Mouse (Mus musculus): ENCODE data around the gene Slc30a1. TPM values are rescaled to one million over a fixed set of nuclear protein-coding genes. Genes with fewer than 3 reads are reported as not detected.
A peak's percentile ranks its signal among the peaks of the same experiment; 100 is the strongest.

Slc30a1 gene
- polyA plus RNA-seq, 1 experiment from 2014 or later, result 2.3 TPM

- peaks cover 42% of the 10 kb centered on the region for H3K4me1 ChIP-seq (ENCODE audit: control insufficient read depth, insufficient read depth, low read length)
- H3K4me3 ChIP-seq (ENCODE audit: low read depth, low read length), result no peak overlapping the region
- H3K36me3 ChIP-seq (ENCODE audit: control insufficient read depth, insufficient read depth, low read length), result peaks cover 7% of the 10 kb centered on the region
- no peaks in the 10 kb centered on the region for H3K9me3 ChIP-seq (replicated peaks; ENCODE audit: control insufficient read depth, low read length, poor library complexity, severe bottlenecking)
- peak overlapping the region; percentile 5 for H3K4me2 ChIP-seq (ENCODE audit: low read length)
- no peaks in the 10 kb centered on the region for H3K27me3 ChIP-seq (ENCODE audit: control insufficient read depth, insufficient read depth, low read depth, low read length)
- no peak overlapping the region for H3K9ac ChIP-seq (ENCODE audit: low read depth, low read length)
- H3K27ac ChIP-seq (ENCODE audit: low read length), result no peak overlapping the region
- 81% methylated on average over 3 of the region's 3 CpGs for WGBS
- no peak for ATAC-seq
These were observed 4.6 kb downstream of the Slc30a1 start for GRCm38 (mm10) chr1:191911067-191911668.

GRCm38 (mm10) chr1:191914647-191915046, 8.1 kb downstream of the Slc30a1 start:
- no peaks in the 10 kb centered on the region for H3K27me3 ChIP-seq (ENCODE audit: control insufficient read depth, insufficient read depth, low read depth, low read length)
- no peak overlapping the region for H3K27ac ChIP-seq (ENCODE audit: low read length)
- WGBS, result 90% methylated on average over 6 of the region's 6 CpGs
- no peak overlapping the region for H3K9ac ChIP-seq (ENCODE audit: low read depth, low read length)
- no peaks in the 10 kb centered on the region for H3K36me3 ChIP-seq (ENCODE audit: control insufficient read depth, insufficient read depth, low read length)
- peaks cover 24% of the 10 kb centered on the region for H3K4me1 ChIP-seq (ENCODE audit: control insufficient read depth, insufficient read depth, low read length)
- no peaks in the 10 kb centered on the region for H3K9me3 ChIP-seq (replicated peaks; ENCODE audit: control insufficient read depth, low read length, poor library complexity, severe bottlenecking)
- ATAC-seq, result no peak
- H3K4me3 ChIP-seq (ENCODE audit: low read depth, low read length), result no peak overlapping the region
- no peak overlapping the region for H3K4me2 ChIP-seq (ENCODE audit: low read length)

GRCm38 (mm10) chr1:191915586-191915985, 9.0 kb downstream of the Slc30a1 start:
- peaks cover 17% of the 10 kb centered on the region for H3K4me1 ChIP-seq (ENCODE audit: control insufficient read depth, insufficient read depth, low read length)
- H3K9ac ChIP-seq (ENCODE audit: low read depth, low read length), result no peak overlapping the region
- no peak overlapping the region for H3K4me2 ChIP-seq (ENCODE audit: low read length)
- H3K27ac ChIP-seq (ENCODE audit: low read length), result no peak overlapping the region
- H3K9me3 ChIP-seq (replicated peaks; ENCODE audit: control insufficient read depth, low read length, poor library complexity, severe bottlenecking), result no peaks in the 10 kb centered on the region
- no peaks in the 10 kb centered on the region for H3K27me3 ChIP-seq (ENCODE audit: control insufficient read depth, insufficient read depth, low read depth, low read length)
- H3K36me3 ChIP-seq (ENCODE audit: control insufficient read depth, insufficient read depth, low read length), result no peaks in the 10 kb centered on the region
- 87% methylated on average over 1 of the region's 1 CpGs for WGBS
- no peak for ATAC-seq
- no peak overlapping the region for H3K4me3 ChIP-seq (ENCODE audit: low read depth, low read length)

GRCm38 (mm10) chr1:191916876-191917275, 10.3 kb downstream of the Slc30a1 start:
- H3K9me3 ChIP-seq (replicated peaks; ENCODE audit: control insufficient read depth, low read length, poor library complexity, severe bottlenecking), result no peaks in the 10 kb centered on the region
- H3K36me3 ChIP-seq (ENCODE audit: control insufficient read depth, insufficient read depth, low read length), result no peaks in the 10 kb centered on the region
- WGBS, result 80% methylated on average over 5 of the region's 5 CpGs
- peaks cover 8% of the 10 kb centered on the region for H3K4me1 ChIP-seq (ENCODE audit: control insufficient read depth, insufficient read depth, low read length)
- H3K4me2 ChIP-seq (ENCODE audit: low read length), result no peak overlapping the region
- no peak for ATAC-seq
- H3K27me3 ChIP-seq (ENCODE audit: control insufficient read depth, insufficient read depth, low read depth, low read length), result no peaks in the 10 kb centered on the region
- H3K4me3 ChIP-seq (ENCODE audit: low read depth, low read length), result no peak overlapping the region
- no peak overlapping the region for H3K9ac ChIP-seq (ENCODE audit: low read depth, low read length)
- no peak overlapping the region for H3K27ac ChIP-seq (ENCODE audit: low read length)

GRCm38 (mm10) chr1:191919336-191919735, 12.8 kb downstream of the Slc30a1 start:
- 85% methylated on average over 2 of the region's 2 CpGs for WGBS
- Histone ChIP-seq H3K9ac (ENCODE audit: low read depth, low read length) (no peak overlapping the region), H3K36me3 (ENCODE audit: control insufficient read depth, insufficient read depth, low read length) (no peaks in the 10 kb centered on the region), H3K4me1 (ENCODE audit: control insufficient read depth, insufficient read depth, low read length) (no peaks in the 10 kb centered on the region), H3K9me3 (replicated peaks; ENCODE audit: control insufficient read depth, low read length, poor library complexity, severe bottlenecking) (no peaks in the 10 kb centered on the region), H3K4me2 (ENCODE audit: low read length) (no peak overlapping the region), H3K4me3 (ENCODE audit: low read depth, low read length) (no peak overlapping the region), H3K27me3 (ENCODE audit: control insufficient read depth, insufficient read depth, low read depth, low read length) (no peaks in the 10 kb centered on the region), H3K27ac (ENCODE audit: low read length) (no peak overlapping the region)
- no peak for ATAC-seq

- Histone ChIP-seq H3K4me1 (ENCODE audit: control insufficient read depth, insufficient read depth, low read length) (no peaks in the 10 kb centered on the region), H3K9ac (ENCODE audit: low read depth, low read length) (no peak overlapping the region), H3K36me3 (ENCODE audit: control insufficient read depth, insufficient read depth, low read length) (no peaks in the 10 kb centered on the region), H3K4me3 (ENCODE audit: low read depth, low read length) (no peak overlapping the region), H3K9me3 (replicated peaks; ENCODE audit: control insufficient read depth, low read length, poor library complexity, severe bottlenecking) (no peaks in the 10 kb centered on the region), H3K27ac (ENCODE audit: low read length) (no peak overlapping the region), H3K27me3 (ENCODE audit: control insufficient read depth, insufficient read depth, low read depth, low read length) (no peaks in the 10 kb centered on the region), H3K4me2 (ENCODE audit: low read length) (no peak overlapping the region)
- 98% methylated on average over 3 of the region's 3 CpGs for WGBS
- no peak for ATAC-seq
These were observed 15.1 kb downstream of the Slc30a1 start for GRCm38 (mm10) chr1:191921701-191922100.

- Histone ChIP-seq H3K9me3 (replicated peaks; ENCODE audit: control insufficient read depth, low read length, poor library complexity, severe bottlenecking) (no peaks in the 10 kb centered on the region), H3K4me1 (ENCODE audit: control insufficient read depth, insufficient read depth, low read length) (no peaks in the 10 kb centered on the region), H3K4me3 (ENCODE audit: low read depth, low read length) (no peak overlapping the region), H3K9ac (ENCODE audit: low read depth, low read length) (no peak overlapping the region), H3K36me3 (ENCODE audit: control insufficient read depth, insufficient read depth, low read length) (no peaks in the 10 kb centered on the region), H3K27me3 (ENCODE audit: control insufficient read depth, insufficient read depth, low read depth, low read length) (no peaks in the 10 kb centered on the region; the same call in 1 of the 2 replicates), H3K27ac (ENCODE audit: low read length) (no peak overlapping the region), H3K4me2 (ENCODE audit: low read length) (no peak overlapping the region)
- ATAC-seq, result no peak
- WGBS, result 59% methylated on average over 4 of the region's 4 CpGs
These were observed 18.9 kb downstream of the Slc30a1 start for GRCm38 (mm10) chr1:191925496-191925895.

- no peak overlapping the region for H3K4me2 ChIP-seq (ENCODE audit: low read length)
- no peaks in the 10 kb centered on the region; the same call in 1 of the 2 replicates for H3K27me3 ChIP-seq (ENCODE audit: control insufficient read depth, insufficient read depth, low read depth, low read length)
- H3K9ac ChIP-seq (ENCODE audit: low read depth, low read length), result no peak overlapping the region
- H3K4me3 ChIP-seq (ENCODE audit: low read depth, low read length), result no peak overlapping the region
- no peaks in the 10 kb centered on the region for H3K36me3 ChIP-seq (ENCODE audit: control insufficient read depth, insufficient read depth, low read length)
- 73% methylated on average over 3 of the region's 3 CpGs for WGBS
- no peaks in the 10 kb centered on the region for H3K4me1 ChIP-seq (ENCODE audit: control insufficient read depth, insufficient read depth, low read length)
- no peak overlapping the region for H3K27ac ChIP-seq (ENCODE audit: low read length)
- no peak for ATAC-seq
- H3K9me3 ChIP-seq (replicated peaks; ENCODE audit: control insufficient read depth, low read length, poor library complexity, severe bottlenecking), result no peaks in the 10 kb centered on the region
These were observed 20.1 kb downstream of the Slc30a1 start for GRCm38 (mm10) chr1:191926681-191927080.

GRCm38 (mm10) chr1:191928345-191928744, 21.8 kb downstream of the Slc30a1 start:
- Histone ChIP-seq H3K9ac (ENCODE audit: low read depth, low read length) (no peak overlapping the region), H3K4me2 (ENCODE audit: low read length) (no peak overlapping the region), H3K27ac (ENCODE audit: low read length) (no peak overlapping the region), H3K9me3 (replicated peaks; ENCODE audit: control insufficient read depth, low read length, poor library complexity, severe bottlenecking) (no peaks in the 10 kb centered on the region), H3K36me3 (ENCODE audit: control insufficient read depth, insufficient read depth, low read length) (no peaks in the 10 kb centered on the region), H3K27me3 (ENCODE audit: control insufficient read depth, insufficient read depth, low read depth, low read length) (peaks cover 3% of the 10 kb centered on the region), H3K4me1 (ENCODE audit: control insufficient read depth, insufficient read depth, low read length) (no peaks in the 10 kb centered on the region), H3K4me3 (ENCODE audit: low read depth, low read length) (no peak overlapping the region)
- no peak for ATAC-seq
- WGBS, result 81% methylated on average over 7 of the region's 7 CpGs

Measured in midbrain, embryonic 16.5 days (tissue).